Mouse (Mus musculus) heart, embryonic 12.5 days (tissue): ENCODE measurements around the gene Gm5416. TPM values are rescaled to one million over a fixed set of nuclear protein-coding genes. Genes with fewer than 3 reads are reported as not detected.
A peak's percentile ranks its signal among the peaks of the same experiment; 100 is the strongest.
"Not testable (repeated sequence)": the region's sequence is repeated elsewhere in the genome, so short reads cannot be mapped to it uniquely, and the experiment has no call there.

Source experiments
- ATAC-seq: fragments of 200-750 bp; cut with Nextera tagmentation; 2 replicates; pipeline ENCODE4 v1.8.0; 2017; ENCODE audit warnings: moderate TSS enrichment, moderate library complexity; ENCODE audit not compliant: insufficient number of reproducible peaks, low FRiP score
- H3K27ac ChIP-seq: fragments of 300-500 bp; sonication (generic); 2 replicates; pipeline ENCODE4 v1.5.1; 2016; ENCODE audit warnings: mild to moderate bottlenecking, moderate library complexity; ENCODE audit not compliant: poor library complexity, severe bottlenecking
- H3K27me3 ChIP-seq: fragments of 300-500 bp; sonication (generic); replicated peaks from 2 replicates; pipeline ENCODE4 v1.6.1; 2016; ENCODE audit warnings: mild to moderate bottlenecking, moderate library complexity
- H3K36me3 ChIP-seq: fragments of 300-500 bp; sonication (generic); 2 replicates; pipeline ENCODE4 v1.6.1; 2016; ENCODE audit warnings: mild to moderate bottlenecking, moderate library complexity
- H3K4me1 ChIP-seq: fragments of 300-500 bp; sonication (generic); replicated peaks from 2 replicates; pipeline ENCODE4 v1.6.1; 2016; ENCODE audit warnings: mild to moderate bottlenecking
- H3K4me2 ChIP-seq: fragments of 300-500 bp; sonication (generic); 2 replicates; pipeline ENCODE4 v1.6.1; 2016; ENCODE audit warnings: mild to moderate bottlenecking, moderate library complexity
- H3K4me3 ChIP-seq: fragments of 300-500 bp; sonication (generic); 2 replicates; pipeline ENCODE4 v1.5.1; 2016; ENCODE audit warnings: mild to moderate bottlenecking
- H3K9ac ChIP-seq: fragments of 300-500 bp; sonication (generic); 2 replicates; pipeline ENCODE4 v1.6.1; 2016; ENCODE audit warnings: mild to moderate bottlenecking, moderate library complexity
- H3K9me3 ChIP-seq: fragments of 300-500 bp; sonication (generic); replicated peaks from 2 replicates; pipeline ENCODE4 v1.6.1; 2016; ENCODE audit warnings: mild to moderate bottlenecking, moderate library complexity
- WGBS: fragments of 180-500 bp; shearing (Covaris S2); methylation state at CpG from one replicate; pipeline ENCODE4 v1.1.7; 2016; 5-methylcytosine and 5-hydroxymethylcytosine counted together
- polyA plus RNA-seq: library from polyadenylated mRNA; unstranded; fragments of >200 nt; fragmentation: Nextera tagmentation; extraction: Ambion mirVana; gene quantifications from 2 replicates; pipeline ENCODE4 v1.2.1, GENCODE M21; 2016

The Gm5416 gene
- polyA plus RNA-seq, result not detected in 2 replicates

- H3K36me3 ChIP-seq, result no peaks in the 10 kb centered on the region
- H3K4me3 ChIP-seq, result no peak within 1 kb of the TSS
- H3K27ac ChIP-seq, result no peak within 1 kb of the TSS
- H3K9ac ChIP-seq, result no peak within 1 kb of the TSS
- ATAC-seq, result no peak
- no peak within 1 kb of the TSS for H3K4me2 ChIP-seq
- WGBS, result 78% methylated on average over 2 of the region's 2 CpGs
- H3K27me3 ChIP-seq, result no peaks in the 10 kb centered on the region
- H3K4me1 ChIP-seq, result no peaks in the 10 kb centered on the region
- no peaks in the 10 kb centered on the region for H3K9me3 ChIP-seq
These were observed at the start of gene Gm5416 for GRCm38 (mm10) chr16:36209967-36210453. TSS of gene Gm5416 (plus strand) at chr16:36210403.

DNA sequence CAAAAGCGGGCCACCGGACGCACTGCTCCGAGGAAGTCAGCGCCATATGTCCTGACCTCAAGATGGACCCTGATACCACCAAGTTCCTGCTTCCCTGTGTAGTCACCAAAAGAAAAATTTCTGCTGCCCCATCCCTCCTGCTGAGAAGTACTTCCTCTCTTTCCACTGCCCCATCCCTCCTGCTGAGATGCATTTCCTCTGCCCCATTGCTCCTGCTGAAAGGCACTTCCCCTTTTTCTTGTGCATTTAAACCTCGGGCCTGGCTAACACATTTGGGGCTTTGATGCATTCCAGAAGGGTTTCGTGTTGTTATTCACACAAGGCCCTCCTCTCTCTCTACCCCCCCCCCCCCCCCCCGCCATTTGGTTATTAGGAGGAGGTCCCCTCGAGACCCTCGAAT lies 42.4 kb upstream of the Gm5416 start:
- WGBS, result 88% methylated on average over 9 of the region's 10 CpGs
- not testable (repeated sequence) for H3K9me3 ChIP-seq, H3K9ac ChIP-seq, H3K4me2 ChIP-seq, H3K27ac ChIP-seq, H3K36me3 ChIP-seq, ATAC-seq, H3K4me3 ChIP-seq, H3K4me1 ChIP-seq, H3K27me3 ChIP-seq

DNA sequence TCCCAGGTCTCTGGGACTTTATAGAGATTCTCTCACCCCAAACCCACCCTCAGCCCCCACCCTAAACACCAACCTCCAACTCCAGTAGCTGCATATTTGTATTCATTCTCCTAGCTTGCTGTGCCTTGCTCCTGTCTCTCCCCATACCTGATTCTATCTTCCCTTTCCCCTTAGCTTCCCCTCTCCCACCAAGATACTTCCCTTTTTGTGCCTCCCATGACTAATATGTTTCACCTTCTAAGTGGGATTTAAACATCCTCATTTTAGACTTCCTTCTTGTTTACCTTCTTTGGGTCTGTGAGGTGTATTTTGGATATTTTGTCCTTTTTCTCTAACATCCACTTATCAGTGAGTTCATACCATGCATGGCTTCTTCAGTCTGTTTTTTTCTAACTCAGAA lies 34.1 kb upstream of the Gm5416 start:
- no peak overlapping the region for H3K4me2 ChIP-seq
- ATAC-seq, result no peak
- H3K4me3 ChIP-seq, result no peak overlapping the region
- H3K36me3 ChIP-seq, result no peaks in the 10 kb centered on the region
- H3K27ac ChIP-seq, result no peak overlapping the region
- H3K27me3 ChIP-seq, result no peaks in the 10 kb centered on the region
- peaks cover 5% of the 10 kb centered on the region; the same call in 1 of the 2 replicates for H3K9me3 ChIP-seq
- H3K4me1 ChIP-seq, result no peaks in the 10 kb centered on the region
- no peak overlapping the region for H3K9ac ChIP-seq

DNA sequence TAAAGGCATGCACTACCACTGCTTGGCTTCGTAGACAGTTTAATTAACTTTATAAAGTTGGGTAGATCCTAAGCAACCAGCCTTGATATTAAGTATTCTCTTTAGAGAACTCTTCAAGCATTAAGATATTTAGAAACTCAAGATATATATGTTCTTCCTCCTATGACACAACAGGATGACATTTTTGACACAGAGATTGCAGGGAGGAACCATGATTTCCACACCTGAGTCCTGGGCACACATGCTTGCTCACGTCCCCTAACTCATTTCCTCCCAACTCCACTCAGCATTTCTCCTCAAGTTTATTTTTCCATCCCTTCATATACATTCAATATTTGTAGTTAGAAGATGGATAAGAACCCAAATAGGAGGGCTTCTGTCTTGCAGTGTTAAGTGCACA lies 30.3 kb upstream of the Gm5416 start:
- Histone ChIP-seq H3K27ac (no peak overlapping the region), H3K4me1 (no peaks in the 10 kb centered on the region), H3K4me3 (no peak overlapping the region), H3K27me3 (no peaks in the 10 kb centered on the region), H3K36me3 (no peaks in the 10 kb centered on the region), H3K9me3 (no peaks in the 10 kb centered on the region), H3K9ac (no peak overlapping the region), H3K4me2 (no peak overlapping the region)
- 72% methylated on average over 2 of the region's 2 CpGs for WGBS
- ATAC-seq, result no peak

GRCm38 (mm10) chr16:36183912-36184311 lies 26.3 kb upstream of the Gm5416 start, which contains the start of gene Gm5483:
TSS of gene Gm5483 (plus strand) at chr16:36184212.
- not testable (repeated sequence) for ATAC-seq, H3K4me1 ChIP-seq, H3K27ac ChIP-seq, H3K36me3 ChIP-seq, H3K27me3 ChIP-seq, H3K4me2 ChIP-seq, H3K9me3 ChIP-seq, H3K4me3 ChIP-seq, H3K9ac ChIP-seq
- 70% methylated on average over 4 of the region's 4 CpGs for WGBS

DNA sequence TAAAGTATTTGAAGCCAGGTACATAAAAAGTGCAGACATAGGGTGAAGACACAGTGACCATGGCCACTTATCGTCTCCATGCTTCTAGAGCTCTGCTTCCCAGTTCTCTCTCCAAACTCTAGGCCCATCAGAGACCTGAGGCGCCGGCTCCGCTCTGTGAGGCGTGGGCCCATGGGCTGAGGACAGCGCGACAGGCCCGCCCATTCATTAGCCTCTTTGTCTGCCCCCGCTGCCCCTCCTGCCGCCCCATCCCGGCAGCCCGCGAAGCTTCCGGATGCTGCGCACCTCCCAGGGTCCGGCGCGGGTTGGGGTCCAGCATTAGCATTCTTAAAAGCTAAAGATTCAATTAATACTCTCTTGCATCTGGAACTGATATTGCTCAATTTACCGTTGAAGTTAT lies 11.0 kb upstream of the Gm5416 start:
- Histone ChIP-seq H3K9me3 (0 out of 2 replicates have a peak, but pooled peaks cover 4% of the 10 kb centered on the region), H3K27ac (no peak overlapping the region), H3K4me1 (no peaks in the 10 kb centered on the region), H3K4me2 (0 out of 2 replicates have a peak overlapping the region, but pooled peaks have one; percentile 12), H3K9ac (no peak overlapping the region), H3K4me3 (no peak overlapping the region), H3K36me3 (no peaks in the 10 kb centered on the region), H3K27me3 (no peaks in the 10 kb centered on the region)
- WGBS, result 62% methylated on average over 19 of the region's 19 CpGs
- ATAC-seq, result no peak

DNA sequence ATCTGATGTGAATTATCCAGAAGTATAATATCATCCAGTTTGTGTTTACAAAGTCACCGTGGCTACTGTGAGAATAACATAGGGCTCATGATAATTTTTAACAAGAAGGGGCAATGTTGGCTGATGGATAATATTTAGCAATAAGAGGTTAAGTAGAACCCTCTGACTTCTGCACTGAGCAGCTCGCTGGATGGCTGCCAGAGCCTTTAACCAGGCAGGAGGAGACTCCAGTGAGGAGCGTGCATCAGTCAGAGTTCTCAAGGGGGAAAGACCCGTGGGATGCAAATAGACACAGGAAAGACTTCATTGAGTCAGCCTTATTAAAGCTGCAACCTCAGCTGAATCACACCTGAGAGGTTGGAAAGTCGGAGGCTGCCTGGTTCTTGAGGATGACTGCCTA lies 6.4 kb upstream of the Gm5416 start:
- Histone ChIP-seq H3K4me2 (no peak overlapping the region), H3K9ac (no peak overlapping the region), H3K9me3 (0 out of 2 replicates have a peak, but pooled peaks cover 4% of the 10 kb centered on the region), H3K27me3 (no peaks in the 10 kb centered on the region), H3K27ac (no peak overlapping the region), H3K4me3 (no peak overlapping the region), H3K36me3 (no peaks in the 10 kb centered on the region), H3K4me1 (no peaks in the 10 kb centered on the region)
- no peak for ATAC-seq
- WGBS, result 73% methylated on average over 5 of the region's 5 CpGs

DNA sequence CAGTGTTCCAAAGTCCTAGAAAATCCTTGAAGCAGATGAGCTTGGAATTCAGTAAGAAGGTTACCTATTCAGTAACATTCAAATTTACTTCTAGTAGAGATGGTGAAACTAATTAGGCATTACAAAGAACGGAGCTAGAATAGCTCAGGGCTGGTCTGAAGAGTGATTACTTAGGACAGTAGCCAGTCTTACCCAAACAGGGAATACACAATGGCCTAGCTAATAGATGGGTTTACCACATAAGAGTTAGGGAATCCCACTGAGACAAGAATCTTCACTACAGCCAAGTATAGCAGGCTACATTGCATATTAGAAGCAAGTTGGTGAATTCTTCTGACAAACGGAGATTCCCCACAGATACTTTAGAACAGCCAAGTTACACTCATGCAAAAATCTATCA lies 4.5 kb upstream of the Gm5416 start:
- ATAC-seq, result not testable (repeated sequence)
- WGBS, result 50% methylated on average over 2 of the region's 2 CpGs

GRCm38 (mm10) chr16:36221168-36221567 lies 11.0 kb downstream of the Gm5416 start, which contains the start of gene 2010005H15Rik:
TSS of gene 2010005H15Rik (plus strand) at chr16:36221468.
- H3K4me3 ChIP-seq, H3K36me3 ChIP-seq, H3K27me3 ChIP-seq, H3K9me3 ChIP-seq, H3K27ac ChIP-seq, H3K4me1 ChIP-seq, ATAC-seq, H3K4me2 ChIP-seq, H3K9ac ChIP-seq: not testable (repeated sequence)
- 85% methylated on average over 7 of the region's 7 CpGs for WGBS

More for the DNA sequence above, 4.5 kb upstream of the Gm5416 start:
- H3K27me3 ChIP-seq, H3K9me3 ChIP-seq, H3K4me1 ChIP-seq, H3K4me2 ChIP-seq, H3K4me3 ChIP-seq, H3K36me3 ChIP-seq, H3K27ac ChIP-seq, H3K9ac ChIP-seq: not testable (repeated sequence)

DNA sequence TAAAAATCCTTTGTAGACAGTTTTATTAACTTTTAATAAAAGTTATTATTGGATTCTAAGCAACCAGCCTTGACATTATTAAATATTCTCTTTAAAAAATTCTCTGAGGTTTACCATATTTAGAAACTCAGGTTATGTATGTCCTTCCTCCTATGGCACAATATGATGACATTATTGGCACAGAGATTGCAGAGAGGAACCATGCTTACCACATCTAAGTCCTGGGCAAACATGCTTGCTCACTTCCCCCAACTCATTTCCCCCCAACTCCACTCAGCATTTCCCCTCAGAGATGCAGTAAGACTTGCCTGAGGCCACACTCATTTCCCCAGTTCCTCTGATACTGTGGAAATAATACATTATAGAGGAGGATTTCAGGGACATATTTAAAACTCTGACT lies 50.4 kb downstream of the Gm5416 start:
- not testable (repeated sequence) for ATAC-seq

More for the DNA sequence above, 50.4 kb downstream of the Gm5416 start:
- not testable (repeated sequence) for H3K9ac ChIP-seq, H3K27ac ChIP-seq, H3K4me3 ChIP-seq, H3K27me3 ChIP-seq, H3K36me3 ChIP-seq, H3K4me2 ChIP-seq, H3K9me3 ChIP-seq, H3K4me1 ChIP-seq
